Mouse (Mus musculus): ENCODE data around the gene Gm43638.
"Not testable (repeated sequence)": the region's sequence is repeated elsewhere in the genome, so short reads cannot be mapped to it uniquely, and the experiment has no call there.

- not testable (repeated sequence) for TF ChIP-seq CTCF (conservative IDR thresholded peaks at IDR 0.05; ENCODE audit: low read length); POU5F1 (IDR thresholded peaks at IDR 0.05; ENCODE audit: borderline replicate concordance, low read length)
Measured at GRCm38 (mm10) chr5:87523561-87523960, 37.0 kb upstream of the Gm43638 start.
